Mouse (Mus musculus) large intestine, adult 2 months (tissue): ENCODE measurements at regions not wholly inside any gene's neighbourhood (a gene's known extent, or its start where the extent isn't known, plus 50 kb on each side); places are given as distances from the start of the nearest gene placed in this dataset.
"Not testable (repeated sequence)": the region's sequence is repeated elsewhere in the genome, so short reads cannot be mapped to it uniquely, and the experiment has no call there.

ENCODE experiments used
- DNase-seq: peaks from one replicate; pipeline ENCODE4 v3.0.0-alpha.2; 2012; ENCODE audit warnings: low read depth, low spot score
- WGBS: fragments of 180-500 bp; shearing (Covaris S2); methylation state at CpG from one replicate; pipeline ENCODE4 v1.1.7; 2018; 5-methylcytosine and 5-hydroxymethylcytosine counted together

DNA sequence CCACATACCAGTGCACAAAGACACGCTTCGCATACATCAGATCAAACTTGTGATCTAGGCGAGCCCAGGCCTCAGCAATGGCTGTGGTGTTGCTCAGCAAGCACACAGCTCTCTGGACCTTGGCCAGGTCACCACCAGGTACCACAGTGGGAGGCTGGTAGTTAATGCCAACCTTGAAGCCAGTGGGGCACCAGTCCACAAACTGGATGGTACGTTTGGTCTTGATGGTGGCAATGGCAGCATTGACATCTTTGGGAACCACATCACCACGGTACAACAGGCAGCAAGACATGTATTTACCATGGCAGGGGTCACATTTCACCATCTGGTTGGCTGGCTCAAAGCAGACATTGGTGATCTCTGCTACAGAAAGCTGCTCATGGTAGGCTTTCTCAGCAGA is 214.2 kb upstream of the G2e3 start:
- WGBS: 79% methylated on average over 5 of the region's 5 CpGs
- DNase-seq: not testable (repeated sequence)

DNA sequence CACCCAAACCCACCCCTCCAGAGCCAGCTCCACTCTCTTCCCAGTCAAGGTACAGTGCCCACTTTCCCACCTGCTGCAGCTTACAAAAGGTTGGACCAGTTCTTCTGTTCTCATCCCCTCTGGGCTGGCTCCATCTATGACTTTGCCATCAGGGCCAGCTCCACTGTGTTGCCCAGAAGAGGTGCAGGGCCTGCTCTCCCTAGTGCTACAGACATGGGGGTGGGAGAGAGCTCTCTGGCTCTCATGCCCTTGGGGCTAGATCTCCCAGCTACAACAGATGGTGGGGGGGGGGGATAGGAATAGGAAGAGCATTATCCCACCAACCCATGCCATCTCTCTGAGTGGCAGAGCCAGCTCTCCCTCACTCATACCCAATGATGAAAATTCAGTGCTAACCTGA is 219.6 kb upstream of the G2e3 start:
- no peak for DNase-seq

DNA sequence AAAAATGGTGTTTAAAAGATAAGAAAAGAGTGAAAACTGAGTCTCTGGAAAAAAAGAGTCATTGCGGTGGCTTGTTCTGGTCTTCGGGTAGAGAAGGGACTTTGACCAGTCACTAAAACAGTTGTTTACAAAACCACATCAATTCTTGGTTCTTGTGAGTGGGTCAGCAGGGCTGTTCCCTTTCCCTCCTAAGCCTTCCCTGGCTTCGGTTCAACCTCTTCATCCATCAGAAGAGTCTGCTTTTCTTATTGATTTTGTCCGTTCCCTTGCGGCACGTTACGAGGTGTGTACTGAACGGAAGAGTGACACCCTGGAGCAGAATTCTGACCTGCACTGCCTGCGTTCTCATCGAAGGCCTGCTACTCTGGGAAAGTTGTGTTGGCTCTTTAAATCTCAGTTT is 229.1 kb upstream of the G2e3 start:
- 90% methylated on average over 10 of the region's 10 CpGs for WGBS
- no peak for DNase-seq

GRCm38 (mm10) chr12:51118021-51118694 is 229.7 kb upstream of the G2e3 start:
- 82% methylated on average over 14 of the region's 14 CpGs for WGBS
- no peak for DNase-seq

DNA sequence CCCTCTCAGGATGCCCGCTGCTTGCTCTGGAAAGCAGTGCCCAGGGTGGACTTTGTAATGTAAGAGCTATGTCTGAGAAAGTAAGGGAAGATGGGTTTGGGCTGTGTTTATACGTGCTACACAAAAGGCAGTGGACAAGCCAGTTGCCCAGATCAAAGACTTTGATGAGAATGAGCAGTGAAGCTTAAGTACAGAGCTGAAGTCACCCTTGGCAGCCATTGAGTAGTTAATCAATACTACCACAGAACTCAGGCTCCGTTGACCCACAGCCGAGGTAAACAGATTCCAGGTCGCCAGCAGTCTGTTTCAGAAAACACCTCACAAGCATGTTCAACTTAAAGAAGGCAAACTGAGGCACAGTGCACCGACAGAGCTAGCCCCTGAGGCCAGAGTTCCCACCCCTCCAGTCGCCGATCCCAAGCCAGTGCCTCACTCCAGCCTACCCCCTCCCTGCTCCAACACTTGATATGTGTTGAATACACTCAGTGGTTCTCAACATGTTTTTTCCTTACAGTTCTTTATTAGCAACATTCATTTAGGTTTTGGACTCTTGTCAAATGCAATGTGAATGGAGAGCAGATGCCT is 230.3 kb upstream of the G2e3 start:
- 64% methylated on average over 8 of the region's 8 CpGs for WGBS
- no peak for DNase-seq

DNA sequence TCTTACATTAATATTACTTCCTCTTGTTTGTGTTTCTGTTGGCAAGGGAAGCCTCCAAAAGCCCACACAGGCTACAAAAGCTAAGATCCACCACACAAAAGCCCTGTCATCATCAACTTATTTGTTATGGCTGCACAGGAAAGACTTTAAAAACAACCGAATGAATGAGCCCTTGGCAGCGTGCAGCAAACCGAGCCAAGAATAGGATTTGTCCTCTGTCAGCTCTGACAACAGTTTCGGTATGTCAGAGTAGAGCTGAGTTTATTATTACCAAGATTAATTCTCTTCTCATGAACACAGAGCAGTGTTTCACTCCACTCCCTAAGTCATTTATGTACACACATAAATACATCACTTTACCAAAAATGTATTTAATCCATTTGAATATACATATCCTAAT is 236.1 kb upstream of the G2e3 start:
- 64% methylated on average over 4 of the region's 4 CpGs for WGBS
- no peak for DNase-seq

DNA sequence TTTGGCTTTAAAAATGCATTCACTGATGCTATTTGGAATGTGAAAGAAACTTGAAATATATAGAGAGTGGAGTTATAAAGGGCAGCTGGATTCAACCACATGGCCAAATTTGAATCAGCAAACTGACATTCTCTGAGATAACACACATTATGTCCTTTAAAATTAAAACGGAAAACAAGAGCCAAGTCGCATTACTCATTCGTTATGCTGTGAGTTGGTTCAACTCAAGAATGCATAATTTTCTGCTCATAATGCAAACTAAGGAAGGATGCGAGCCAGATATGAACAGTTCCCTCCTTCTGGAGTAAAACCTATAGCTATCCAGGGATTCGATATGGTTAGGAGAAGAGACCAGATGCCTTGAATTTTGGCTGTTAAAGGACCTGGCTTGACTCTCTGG is 239.8 kb upstream of the G2e3 start:
- no peak for DNase-seq
- 81% methylated on average over 5 of the region's 5 CpGs for WGBS

DNA sequence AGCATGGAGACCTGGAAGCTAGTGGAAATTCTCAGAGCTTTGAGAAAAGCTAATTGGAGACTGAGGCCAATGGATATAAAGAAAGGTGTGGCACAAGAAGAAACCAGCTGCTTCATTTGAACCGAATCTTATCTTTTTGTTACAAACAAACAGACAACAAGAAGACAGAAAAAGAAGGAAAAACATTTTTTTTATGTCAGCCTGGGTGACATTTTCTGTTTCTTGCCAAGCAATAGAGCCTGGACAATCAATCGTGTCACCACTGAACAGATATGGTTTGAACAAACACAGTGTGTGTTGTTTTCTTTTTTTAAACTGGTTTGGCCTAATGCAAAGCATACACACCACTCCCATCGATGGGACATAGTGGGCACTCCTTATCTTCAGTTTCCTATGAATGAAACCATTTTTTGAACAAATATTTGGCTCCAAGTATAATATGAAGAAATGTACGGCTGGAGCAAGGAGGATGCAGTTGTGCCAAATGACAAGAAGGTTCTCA is 244.3 kb upstream of the G2e3 start:
- DNase-seq: no peak
- 56% methylated on average over 4 of the region's 4 CpGs for WGBS

- no peak for DNase-seq
- 65% methylated on average over 6 of the region's 6 CpGs for WGBS
Observed at GRCm38 (mm10) chr12:51101636-51102035, 246.2 kb upstream of the G2e3 start.

DNA sequence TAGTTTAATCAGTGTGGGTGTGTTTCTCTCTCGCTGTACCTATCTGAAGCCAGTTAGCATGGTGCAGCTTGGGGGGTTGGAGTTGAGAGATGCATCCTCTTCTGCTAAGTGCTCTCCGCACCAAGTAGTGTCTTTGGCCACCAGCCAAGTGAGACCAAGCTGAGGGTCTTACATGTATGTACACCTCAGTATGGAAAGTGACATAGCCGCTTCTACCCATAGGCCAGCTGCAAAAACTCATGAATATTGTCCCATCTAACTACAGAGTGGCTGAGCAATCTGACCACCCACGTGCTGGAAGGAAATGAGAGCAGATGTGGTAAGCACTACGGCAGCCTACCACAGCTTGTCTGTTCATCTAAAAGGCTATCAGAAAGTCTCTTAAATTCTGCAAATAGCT is 247.0 kb upstream of the G2e3 start:
- no peak for DNase-seq

DNA sequence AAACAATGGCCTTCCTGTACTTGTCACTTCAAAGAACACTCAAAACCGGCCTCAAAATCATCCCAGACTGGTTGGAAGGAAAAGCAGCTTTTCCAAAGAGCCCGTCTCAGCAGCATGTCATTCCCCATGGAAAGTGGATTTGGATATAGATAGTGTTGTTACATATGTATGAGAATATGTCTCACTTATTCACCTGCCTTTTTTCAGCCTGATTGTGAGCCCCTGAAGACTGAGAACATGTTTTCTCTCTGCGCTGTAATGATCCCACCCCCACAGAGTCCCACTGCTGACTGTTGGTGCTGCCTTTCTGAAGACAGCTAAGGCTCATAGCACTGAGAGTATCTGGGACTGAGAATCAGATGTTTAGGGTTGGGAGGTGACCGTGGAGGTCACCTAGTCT is 251.9 kb upstream of the G2e3 start:
- DNase-seq: no peak
- 74% methylated on average over 4 of the region's 4 CpGs for WGBS

More for the DNA sequence above, 247.0 kb upstream of the G2e3 start:
- 76% methylated on average over 5 of the region's 5 CpGs for WGBS

GRCm38 (mm10) chr12:51089324-51089723 is 258.5 kb upstream of the G2e3 start:
- 58% methylated on average over 7 of the region's 7 CpGs for WGBS

GRCm38 (mm10) chr12:51081809-51082208 is 266.1 kb upstream of the G2e3 start:
- WGBS: 57% methylated on average over 8 of the region's 8 CpGs
- DNase-seq: no peak

More at GRCm38 (mm10) chr12:51089324-51089723, 258.5 kb upstream of the G2e3 start:
- no peak for DNase-seq

- WGBS: 47% methylated on average over 1 of the region's 1 CpGs
- no peak for DNase-seq
Observed at GRCm38 (mm10) chr12:51073503-51073902, 274.4 kb upstream of the G2e3 start.

GRCm38 (mm10) chr12:51060931-51061330 is 286.9 kb upstream of the G2e3 start:
- no peak for DNase-seq
- WGBS: 86% methylated on average over 3 of the region's 3 CpGs

- 29% methylated on average over 12 of the region's 12 CpGs for WGBS
- DNase-seq: no peak
Observed at GRCm38 (mm10) chr12:51058569-51058968, 289.3 kb upstream of the G2e3 start.

DNA sequence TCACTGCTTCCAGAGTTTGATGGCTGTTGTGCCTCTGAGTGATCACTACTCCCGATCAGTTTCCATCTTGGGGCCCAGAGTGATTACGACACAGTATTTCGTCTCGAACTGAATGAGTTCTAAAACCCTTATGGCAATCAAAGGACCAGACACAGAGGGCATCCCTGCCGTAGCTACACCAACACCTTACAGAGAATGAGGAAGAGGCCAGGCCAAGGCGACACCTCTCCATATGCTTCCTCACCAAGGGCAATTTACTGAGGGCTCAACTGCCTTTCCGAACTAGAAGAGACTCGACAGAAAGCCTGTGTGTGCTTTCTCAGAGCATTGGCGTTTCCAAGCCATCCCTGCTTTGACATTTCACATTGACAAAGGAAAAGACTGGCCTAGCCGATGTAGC is 289.8 kb upstream of the G2e3 start:
- no peak for DNase-seq
- 69% methylated on average over 10 of the region's 10 CpGs for WGBS

- no peak for DNase-seq
- WGBS: 74% methylated on average over 7 of the region's 7 CpGs
Observed at GRCm38 (mm10) chr12:51047116-51047515, 300.7 kb upstream of the G2e3 start.

DNA sequence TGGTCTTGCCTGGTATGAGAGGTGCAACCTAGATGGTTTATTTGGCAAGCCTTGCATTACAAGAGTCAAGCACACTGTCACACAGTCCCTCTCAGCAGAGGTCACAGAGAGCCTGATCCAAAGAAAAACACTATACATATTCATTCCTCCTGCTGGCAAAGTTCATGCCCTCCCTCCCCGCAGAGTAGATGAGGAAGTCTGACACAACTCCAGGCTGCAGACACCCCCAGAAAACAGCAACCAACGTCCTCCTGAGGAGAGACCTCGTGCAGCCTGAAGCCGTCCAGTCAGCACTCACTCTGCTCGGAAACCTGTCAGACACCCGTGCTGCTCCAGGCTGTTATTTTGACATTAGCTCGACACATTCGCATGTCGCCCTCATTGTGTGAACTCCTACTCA is 302.4 kb upstream of the G2e3 start:
- 41% methylated on average over 9 of the region's 9 CpGs for WGBS
- no peak for DNase-seq

GRCm38 (mm10) chr12:51045020-51045419 is 302.8 kb upstream of the G2e3 start:
- WGBS: 8% methylated on average over 1 of the region's 1 CpGs
- DNase-seq: no peak

GRCm38 (mm10) chr12:51032193-51032592 is 315.7 kb upstream of the G2e3 start:
- WGBS: 83% methylated on average over 2 of the region's 2 CpGs
- no peak for DNase-seq
